Mouse (Mus musculus): Measurements from ENCODE around the gene Glud1. TPM values are rescaled to one million over a fixed set of nuclear protein-coding genes. Genes with fewer than 3 reads are reported as not detected.

Gene Glud1
- total and polyA plus RNA-seq, 3 experiments = 57.1 to 125 (median 92.3) TPM

- H3K4me1 ChIP-seq (ENCODE audit: control insufficient read depth in 1 of 2, insufficient read depth in 2 of 2, low read length in 2 of 2) = peaks cover 5% of the 10 kb centered on the region in 2 experiments
- no peak for DNase-seq (ENCODE audit: low read depth, low spot score)
- H3K27me3 ChIP-seq (ENCODE audit: control insufficient read depth in 1 of 2, insufficient read depth in 2 of 2, low read length in 2 of 2) = no peaks in the 10 kb centered on the region
- H3K27ac ChIP-seq (ENCODE audit: control insufficient read depth, low read depth, low read length) = no peak overlapping the region
- no peaks in the 10 kb centered on the region for H3K9me3 ChIP-seq (replicated peaks; ENCODE audit: insufficient read depth, low read length)
- TF ChIP-seq MYB (IDR thresholded peaks at IDR 0.05; ENCODE audit: low read depth, low read length) (no peak), ZKSCAN1 (IDR thresholded peaks at IDR 0.05; ENCODE audit: low read depth, low read length) (no peak), MAFK (IDR thresholded peaks at IDR 0.05; ENCODE audit: borderline replicate concordance, low read depth, low read length) (no peak), POLR2A (IDR thresholded peaks at IDR 0.05; ENCODE audit: control insufficient read depth in 1 of 2, insufficient read depth in 1 of 2, low read depth in 1 of 2, low read length in 2 of 2, poor library complexity in 1 of 2) (no peak), MEF2A (IDR thresholded peaks at IDR 0.05; ENCODE audit: extremely low read depth, insufficient replicate concordance, low read depth, low read length, poor library complexity, severe bottlenecking) (no peak), SIN3A (IDR thresholded peaks at IDR 0.05; ENCODE audit: low read length) (no peak), ETS1 (IDR thresholded peaks at IDR 0.05; ENCODE audit: low read depth, low read length) (no peak), CTCF (IDR thresholded peaks at IDR 0.05 in 2 of 3, conservative IDR thresholded peaks at IDR 0.05 in 1 of 3; ENCODE audit: control insufficient read depth in 1 of 3, insufficient read depth in 1 of 3, low read depth in 2 of 3, low read length in 3 of 3, poor library complexity in 1 of 3, severe bottlenecking in 1 of 3) (no peak), USF1 (IDR thresholded peaks at IDR 0.05; ENCODE audit: low read depth, low read length) (no peak), TBP (IDR thresholded peaks at IDR 0.05; ENCODE audit: low read depth, low read length) (no peak), RCOR1 (IDR thresholded peaks at IDR 0.05; ENCODE audit: low read depth, low read length) (no peak), NRF1 (IDR thresholded peaks at IDR 0.05; ENCODE audit: insufficient read depth, low read depth, low read length, poor library complexity, severe bottlenecking) (no peak), TAL1 (IDR thresholded peaks at IDR 0.05; ENCODE audit: low read length) (no peak), MYC (IDR thresholded peaks at IDR 0.05; ENCODE audit: low read depth, low read length) (no peak)
- H3K4me3 ChIP-seq (ENCODE audit: control insufficient read depth in 1 of 2, insufficient read depth in 1 of 2, low read depth in 2 of 2, low read length in 2 of 2) = no peak overlapping the region
- H3K79me2 ChIP-seq (ENCODE audit: control insufficient read depth, insufficient read depth, low read length, poor library complexity) = no peaks in the 10 kb centered on the region; the same call in 1 of the 2 replicates
- H3K9ac ChIP-seq (ENCODE audit: control insufficient read depth, low read depth, low read length, poor library complexity, severe bottlenecking) = no peak overlapping the region
- H3K36me3 ChIP-seq (ENCODE audit: control insufficient read depth in 1 of 2, insufficient read depth in 2 of 2, low read length in 2 of 2) = peaks cover 0 to 7% of the 10 kb centered on the region in 2 experiments; a peak in 2 of 4 replicates
These were observed 54.6 kb downstream of the Glud1 start for GRCm38 (mm10) chr14:34365147-34365507.

GRCm38 (mm10) chr14:34370203-34370602, 59.7 kb downstream of the Glud1 start:
- H3K9ac ChIP-seq (ENCODE audit: control insufficient read depth, low read depth, low read length, poor library complexity, severe bottlenecking) = no peak overlapping the region
- H3K4me3 ChIP-seq (ENCODE audit: control insufficient read depth in 1 of 2, insufficient read depth in 1 of 2, low read depth in 2 of 2, low read length in 2 of 2) = no peak overlapping the region
- H3K9me3 ChIP-seq (replicated peaks; ENCODE audit: insufficient read depth, low read length) = no peaks in the 10 kb centered on the region
- H3K27ac ChIP-seq (ENCODE audit: control insufficient read depth, low read depth, low read length) = no peak overlapping the region
- H3K27me3 ChIP-seq (ENCODE audit: control insufficient read depth in 1 of 2, insufficient read depth in 2 of 2, low read length in 2 of 2) = no peaks in the 10 kb centered on the region
- H3K4me1 ChIP-seq (ENCODE audit: control insufficient read depth in 1 of 2, insufficient read depth in 2 of 2, low read length in 2 of 2) = no peaks in the 10 kb centered on the region
- H3K36me3 ChIP-seq (ENCODE audit: control insufficient read depth in 1 of 2, insufficient read depth in 2 of 2, low read length in 2 of 2) = no peaks in the 10 kb centered on the region
- TF ChIP-seq NRF1 (IDR thresholded peaks at IDR 0.05; ENCODE audit: insufficient read depth, low read depth, low read length, poor library complexity, severe bottlenecking) = no peak
- no peak for TF ChIP-seq TAL1 (IDR thresholded peaks at IDR 0.05; ENCODE audit: low read length)
- TF ChIP-seq TBP (IDR thresholded peaks at IDR 0.05; ENCODE audit: low read depth, low read length) = no peak
- TF ChIP-seq USF2 (IDR thresholded peaks at IDR 0.05; ENCODE audit: borderline replicate concordance in 1 of 2, insufficient read depth in 1 of 2, low read depth in 1 of 2, low read length in 2 of 2) = no peak
- peak in 2 of 3 experiments; percentile 15 to 27; a peak in 2 of 6 replicates for TF ChIP-seq CTCF (IDR thresholded peaks at IDR 0.05 in 2 of 3, conservative IDR thresholded peaks at IDR 0.05 in 1 of 3; ENCODE audit: control insufficient read depth in 1 of 3, insufficient read depth in 1 of 3, low read depth in 2 of 3, low read length in 3 of 3, poor library complexity in 1 of 3, severe bottlenecking in 1 of 3)
- TF ChIP-seq ETS1 (IDR thresholded peaks at IDR 0.05; ENCODE audit: low read depth, low read length) = no peak
- TF ChIP-seq USF1 (IDR thresholded peaks at IDR 0.05; ENCODE audit: low read depth, low read length) = no peak
- no peak for TF ChIP-seq EP300 (IDR thresholded peaks at IDR 0.05; ENCODE audit: low read depth in 1 of 2, low read length in 2 of 2)
- H3K79me2 ChIP-seq (ENCODE audit: control insufficient read depth, insufficient read depth, low read length, poor library complexity) = no peaks in the 10 kb centered on the region
- no peak for DNase-seq (ENCODE audit: low read depth, low spot score)
